Mouse (Mus musculus) megakaryocyte, embryonic 14.5 days (primary cell): ENCODE results near the gene Ak9. TPM values are rescaled to one million over a fixed set of nuclear protein-coding genes. Genes with fewer than 3 reads are reported as not detected.
"Not testable (repeated sequence)": the region's sequence is repeated elsewhere in the genome, so short reads cannot be mapped to it uniquely, and the experiment has no call there.

Experiments
- H3K27me3 ChIP-seq: replicated peaks from 2 replicates; pipeline ENCODE3; 2012; ENCODE audit warnings: inconsistent platforms
- H3K36me3 ChIP-seq: replicated peaks from 2 replicates; pipeline ENCODE3; 2012; ENCODE audit warnings: low read length, inconsistent platforms, mixed read lengths
- H3K4me1 ChIP-seq: 2 replicates; pipeline ENCODE4 v1.6.1; 2012; ENCODE audit warnings: inconsistent platforms
- H3K4me3 ChIP-seq: replicated peaks from 2 replicates; pipeline ENCODE3; 2012; ENCODE audit warnings: moderate library complexity, mild to moderate bottlenecking, inconsistent platforms
- H3K9me3 ChIP-seq: 2 replicates; pipeline ENCODE4 v1.6.1; 2012; ENCODE audit warnings: inconsistent platforms
- FLI1 ChIP-seq: IDR thresholded peaks from 2 replicates; pipeline ENCODE4 v1.6.1; 2012; ENCODE audit warnings: low read length, inconsistent platforms, mixed read lengths
- GATA1 ChIP-seq: IDR thresholded peaks from 3 replicates; pipeline ENCODE4 v1.6.1; 2012; ENCODE audit warnings: mixed read lengths, low read length, inconsistent platforms, borderline replicate concordance
- polyA plus RNA-seq: library from polyadenylated mRNA; stranded (reverse); fragments of >175 nt; gene quantifications from 2 replicates; pipeline ENCODE4 v1.2.3, GENCODE M21; 2012; ENCODE audit warnings: low replicate concordance; ENCODE audit not compliant: insufficient read depth

The Ak9 gene
- polyA plus RNA-seq, 1 experiment, result not detected

DNA sequence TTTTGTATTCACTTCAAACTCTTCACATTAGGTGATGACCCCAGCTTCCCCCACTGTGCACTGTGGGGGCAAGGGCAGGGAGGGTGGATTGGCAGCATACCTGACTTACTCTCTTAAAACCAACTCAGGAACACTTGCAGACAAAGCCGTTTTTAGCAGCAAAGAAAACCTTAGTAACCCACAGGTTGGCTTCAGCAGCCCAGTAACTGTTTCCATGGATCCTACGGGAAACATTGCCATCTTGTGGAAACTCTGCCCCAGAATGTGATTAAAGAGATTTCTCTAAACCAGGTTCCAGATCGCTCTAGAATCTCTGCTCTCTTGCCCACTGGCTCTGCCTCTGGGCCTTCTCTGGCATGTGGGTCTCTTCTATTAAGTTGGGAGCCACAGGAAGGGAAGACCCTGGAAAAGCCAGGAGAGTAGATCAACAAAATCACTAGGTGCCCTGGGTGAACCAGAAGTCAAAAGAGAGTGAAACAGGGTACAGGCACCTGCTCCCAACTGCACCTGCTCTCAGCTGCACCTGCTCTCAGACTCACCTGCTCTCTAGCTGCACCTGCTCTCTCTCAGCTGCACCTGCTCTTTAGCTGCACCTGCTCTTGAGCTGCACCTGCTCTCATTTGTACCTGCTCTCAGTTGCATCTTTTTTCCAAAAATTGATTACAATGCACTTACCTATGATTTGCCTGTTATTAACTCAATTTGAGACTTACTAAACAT, 100.3 kb downstream of the Ak9 start:
- H3K36me3 ChIP-seq, result no peaks in the 10 kb centered on the region
- H3K4me1 ChIP-seq, result no peaks in the 10 kb centered on the region
- H3K4me3 ChIP-seq, result no peak overlapping the region
- peaks cover 3% of the 10 kb centered on the region for H3K27me3 ChIP-seq
- TF ChIP-seq FLI1 (no peak), GATA1 (no peak)
- no peaks in the 10 kb centered on the region for H3K9me3 ChIP-seq

DNA sequence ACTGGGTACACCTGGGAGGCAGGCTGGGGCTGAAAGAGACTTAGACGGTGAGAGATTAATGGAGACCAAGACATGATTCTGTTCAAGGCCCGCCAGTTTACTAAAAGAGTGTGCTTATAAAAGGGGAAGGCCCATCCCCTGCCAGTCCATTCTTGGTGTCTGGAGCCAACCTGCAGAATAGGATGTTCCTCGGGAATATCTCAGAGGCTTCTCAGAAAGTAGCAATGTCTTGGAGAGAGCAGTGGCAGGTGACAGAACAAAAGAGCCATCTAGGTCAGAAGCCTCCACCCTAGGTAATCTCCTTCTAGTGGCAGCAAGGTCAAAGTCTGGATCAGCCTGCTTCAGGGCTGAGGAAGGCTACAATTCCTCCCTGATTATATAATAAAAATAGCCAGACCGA, 106.4 kb downstream of the Ak9 start:
- not testable (repeated sequence) for H3K36me3 ChIP-seq, H3K27me3 ChIP-seq, H3K4me1 ChIP-seq, H3K4me3 ChIP-seq
- H3K9me3 ChIP-seq, result peaks cover 20% of the 10 kb centered on the region

- not testable (repeated sequence) for H3K27me3 ChIP-seq, H3K4me3 ChIP-seq, H3K36me3 ChIP-seq, H3K4me1 ChIP-seq
- H3K9me3 ChIP-seq, result peaks cover 27% of the 10 kb centered on the region
Observed at GRCm38 (mm10) chr10:41410821-41411220, 107.0 kb downstream of the Ak9 start.

DNA sequence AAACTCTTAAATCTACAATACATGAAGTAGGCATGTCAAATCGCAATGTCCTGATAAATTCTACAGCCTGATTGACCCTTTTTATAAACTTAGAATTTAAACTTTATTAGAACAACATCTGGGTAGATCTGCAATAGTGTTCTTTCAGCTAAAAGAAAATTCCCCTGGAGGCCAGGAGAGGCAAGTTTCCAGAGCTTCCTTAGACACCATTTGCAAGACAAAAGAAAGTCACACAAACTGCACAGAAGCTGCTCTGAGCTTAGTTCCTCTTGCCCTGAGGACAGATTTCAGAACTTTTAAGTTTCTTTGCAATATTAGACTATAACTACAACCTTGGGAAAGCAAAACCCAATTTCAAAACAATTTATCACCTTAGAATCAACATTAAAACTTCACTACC, 109.7 kb downstream of the Ak9 start:
- not testable (repeated sequence) for H3K36me3 ChIP-seq, H3K4me3 ChIP-seq, H3K4me1 ChIP-seq, H3K27me3 ChIP-seq
- H3K9me3 ChIP-seq, result peaks cover 42% of the 10 kb centered on the region

- H3K9me3 ChIP-seq, result peaks cover 34% of the 10 kb centered on the region
- not testable (repeated sequence) for H3K27me3 ChIP-seq, H3K4me3 ChIP-seq, H3K36me3 ChIP-seq, H3K4me1 ChIP-seq
Observed at GRCm38 (mm10) chr10:41415368-41415767, 111.6 kb downstream of the Ak9 start.

DNA sequence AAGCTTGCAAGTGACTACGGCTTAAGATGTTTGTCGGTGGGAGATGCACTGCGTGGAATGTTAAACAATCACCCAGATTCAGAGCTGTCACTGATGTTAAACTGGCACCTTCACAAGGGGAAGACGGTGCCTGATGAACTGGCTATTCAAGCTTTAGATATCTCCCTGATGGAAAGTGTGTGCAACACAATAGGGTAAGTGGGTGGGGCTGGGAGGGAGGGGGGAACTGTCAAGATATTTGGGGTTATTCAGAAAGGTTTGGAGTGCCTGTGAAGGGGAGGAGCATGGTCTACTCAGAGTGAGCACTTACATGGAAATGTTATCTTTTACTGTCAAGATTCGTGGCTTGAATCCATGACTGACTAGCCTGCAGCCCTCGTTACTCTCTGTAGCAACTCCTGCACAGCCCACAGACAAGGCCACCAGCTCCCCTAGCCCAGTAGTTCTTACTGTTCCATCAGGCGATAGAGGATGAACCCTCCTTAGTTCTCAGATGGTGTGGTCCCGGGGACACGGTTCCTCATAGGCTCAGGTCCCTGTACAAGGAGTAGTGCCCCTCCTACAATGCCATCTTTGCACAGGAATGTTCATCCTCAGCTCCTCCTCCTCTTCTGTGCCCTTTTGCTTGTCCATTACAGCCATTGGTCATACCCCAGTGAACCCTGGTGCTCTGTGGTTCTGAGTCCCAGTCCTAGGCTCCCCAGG, 116.9 kb downstream of the Ak9 start:
- H3K27me3 ChIP-seq, result peaks cover 11% of the 10 kb centered on the region
- no peaks in the 10 kb centered on the region for H3K36me3 ChIP-seq
- TF ChIP-seq GATA1, result no peak
- no peak for TF ChIP-seq FLI1
- peaks cover 10% of the 10 kb centered on the region; the same call in 1 of the 2 replicates for H3K4me1 ChIP-seq
- peaks cover 18% of the 10 kb centered on the region for H3K9me3 ChIP-seq
- no peak overlapping the region for H3K4me3 ChIP-seq

- TF ChIP-seq GATA1 (no peak), FLI1 (no peak)
- peaks cover 9% of the 10 kb centered on the region for H3K27me3 ChIP-seq
- H3K4me3 ChIP-seq, result no peak overlapping the region
- no peaks in the 10 kb centered on the region for H3K36me3 ChIP-seq
- no peaks in the 10 kb centered on the region for H3K9me3 ChIP-seq
- peaks cover 3% of the 10 kb centered on the region; the same call in 1 of the 2 replicates for H3K4me1 ChIP-seq
Observed at GRCm38 (mm10) chr10:41423681-41424080, 119.9 kb downstream of the Ak9 start.

DNA sequence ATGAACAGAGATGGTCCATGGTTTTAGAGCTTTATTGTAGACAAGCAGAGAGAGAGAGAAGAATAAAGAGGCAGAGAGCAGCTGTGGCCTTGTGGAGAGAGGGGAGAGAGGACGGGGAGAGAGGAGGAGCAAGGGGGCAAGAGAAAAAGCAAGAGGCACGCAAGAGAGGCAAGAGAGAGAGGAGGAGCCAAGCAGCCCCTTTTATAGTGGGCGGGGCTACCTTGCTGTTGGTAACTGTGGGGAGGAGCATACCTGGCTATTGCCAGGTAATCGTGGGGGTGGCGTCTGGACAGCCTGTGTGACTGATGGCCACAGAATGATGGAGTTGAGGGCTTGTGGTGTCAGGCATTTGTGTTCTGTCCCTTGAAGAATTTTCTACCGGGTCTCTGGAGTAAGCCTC, 122.6 kb downstream of the Ak9 start:
- H3K36me3 ChIP-seq, result no peaks in the 10 kb centered on the region
- H3K9me3 ChIP-seq, result no peaks in the 10 kb centered on the region
- no peaks in the 10 kb centered on the region for H3K4me1 ChIP-seq
- peaks cover 8% of the 10 kb centered on the region for H3K27me3 ChIP-seq
- no peak overlapping the region for H3K4me3 ChIP-seq
- no peak for TF ChIP-seq GATA1
- no peak for TF ChIP-seq FLI1

DNA sequence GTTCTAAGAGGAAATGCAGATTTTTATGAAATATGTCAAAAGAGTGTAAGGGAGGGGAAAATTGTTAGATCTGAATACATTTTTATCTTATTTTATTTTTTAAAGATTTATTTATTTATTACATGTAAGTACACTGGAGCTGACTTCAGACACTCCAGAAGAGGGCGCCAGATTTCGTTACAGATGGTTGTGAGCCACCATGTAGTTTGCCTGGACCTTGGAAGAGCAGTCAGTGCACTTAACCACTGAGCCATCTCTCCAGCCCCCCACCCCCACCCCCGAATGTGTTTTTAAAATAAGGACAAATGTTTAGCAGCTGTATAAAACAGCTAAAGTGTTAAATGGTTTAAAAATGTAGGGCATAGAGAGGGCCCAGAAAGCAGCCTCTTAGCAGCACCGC, 130.8 kb downstream of the Ak9 start:
- TF ChIP-seq FLI1, result no peak
- TF ChIP-seq GATA1, result no peak
- H3K36me3 ChIP-seq, result no peaks in the 10 kb centered on the region
- H3K4me1 ChIP-seq, result no peaks in the 10 kb centered on the region
- peaks cover 7% of the 10 kb centered on the region for H3K27me3 ChIP-seq
- H3K4me3 ChIP-seq, result no peak overlapping the region
- no peaks in the 10 kb centered on the region for H3K9me3 ChIP-seq

- H3K9me3 ChIP-seq, result no peaks in the 10 kb centered on the region
- peaks cover 6% of the 10 kb centered on the region for H3K27me3 ChIP-seq
- H3K36me3 ChIP-seq, result no peaks in the 10 kb centered on the region
- TF ChIP-seq GATA1 (no peak), FLI1 (no peak)
- H3K4me1 ChIP-seq, result no peaks in the 10 kb centered on the region
- H3K4me3 ChIP-seq, result no peak overlapping the region
Observed at GRCm38 (mm10) chr10:41435141-41435540, 131.4 kb downstream of the Ak9 start.

GRCm38 (mm10) chr10:41448216-41448615, 144.4 kb downstream of the Ak9 start:
- TF ChIP-seq FLI1 (no peak), GATA1 (no peak)
- no peaks in the 10 kb centered on the region for H3K9me3 ChIP-seq
- peaks cover 2% of the 10 kb centered on the region for H3K27me3 ChIP-seq

More at GRCm38 (mm10) chr10:41448216-41448615, 144.4 kb downstream of the Ak9 start:
- Histone ChIP-seq H3K4me1 (peaks cover 30% of the 10 kb centered on the region), H3K4me3 (no peak overlapping the region), H3K36me3 (peaks cover 19% of the 10 kb centered on the region)
